Mouse (Mus musculus): ENCODE measurements around the gene Adap1. TPM values are rescaled to one million over a fixed set of nuclear protein-coding genes. Genes with fewer than 3 reads are reported as not detected.

Adap1 gene
- polyA plus RNA-seq, 1 experiment from 2014 or later = 0.69 TPM

GRCm38 (mm10) chr5:139290467-139291259, 34.8 kb downstream of the Adap1 start:
- Histone ChIP-seq H3K27me3 (ENCODE audit: control insufficient read depth, insufficient read depth, low read length) (no peaks in the 10 kb centered on the region), H3K36me3 (ENCODE audit: control insufficient read depth, insufficient read depth, low read length) (no peaks in the 10 kb centered on the region), H3K4me2 (ENCODE audit: low read depth, severe bottlenecking) (no peak overlapping the region), H3K4me3 (ENCODE audit: low read depth, low read length) (no peak overlapping the region), H3K4me1 (ENCODE audit: control insufficient read depth, insufficient read depth, low read length) (no peaks in the 10 kb centered on the region), H3K27ac (replicated peaks; ENCODE audit: low read depth, low read length) (no peak overlapping the region), H3K9me3 (ENCODE audit: control insufficient read depth, low read length) (no peaks in the 10 kb centered on the region), H3K9ac (ENCODE audit: low read length) (no peak overlapping the region)
- DNase-seq (ENCODE audit: low spot score) (no peak), ATAC-seq (ENCODE audit: insufficient number of reproducible peaks, low FRiP score, low TSS enrichment, low read depth) (no peak)
- WGBS = 82% methylated on average over 12 of the region's 12 CpGs

GRCm38 (mm10) chr5:139288591-139288990, 36.8 kb downstream of the Adap1 start:
- DNase-seq (ENCODE audit: low spot score) = no peak
- H3K4me1 ChIP-seq (ENCODE audit: control insufficient read depth, insufficient read depth, low read length) = no peaks in the 10 kb centered on the region
- H3K36me3 ChIP-seq (ENCODE audit: control insufficient read depth, insufficient read depth, low read length) = no peaks in the 10 kb centered on the region
- ATAC-seq (ENCODE audit: insufficient number of reproducible peaks, low FRiP score, low TSS enrichment, low read depth) = no peak
- H3K27ac ChIP-seq (replicated peaks; ENCODE audit: low read depth, low read length) = no peak overlapping the region
- H3K9me3 ChIP-seq (ENCODE audit: control insufficient read depth, low read length) = no peaks in the 10 kb centered on the region
- no peaks in the 10 kb centered on the region for H3K27me3 ChIP-seq (ENCODE audit: control insufficient read depth, insufficient read depth, low read length)
- no peak overlapping the region for H3K4me3 ChIP-seq (ENCODE audit: low read depth, low read length)
- 80% methylated on average over 4 of the region's 4 CpGs for WGBS
- no peak overlapping the region for H3K9ac ChIP-seq (ENCODE audit: low read length)
- no peak overlapping the region for H3K4me2 ChIP-seq (ENCODE audit: low read depth, severe bottlenecking)

DNA sequence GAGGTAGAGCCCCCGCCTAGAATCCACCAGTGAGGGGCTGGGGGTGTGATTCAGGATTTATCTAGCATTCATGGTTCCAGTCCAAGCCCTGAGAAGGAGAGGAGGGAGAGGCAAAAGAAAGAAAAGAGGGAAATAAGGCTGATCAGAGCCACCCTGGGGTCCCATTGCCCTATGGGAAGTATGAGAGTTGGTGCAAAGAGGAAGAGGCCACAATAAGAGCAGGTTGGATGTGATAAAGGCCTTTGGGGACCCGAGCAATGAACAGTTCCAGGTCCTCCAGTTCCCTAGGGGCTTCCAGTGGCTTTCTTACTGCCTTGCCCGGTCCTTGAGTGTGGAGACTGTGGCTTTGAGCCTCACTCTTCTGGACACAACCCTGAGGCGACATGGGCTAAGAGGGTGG, 37.6 kb downstream of the Adap1 start:
- H3K36me3 ChIP-seq (ENCODE audit: control insufficient read depth, insufficient read depth, low read length) = no peaks in the 10 kb centered on the region
- no peaks in the 10 kb centered on the region for H3K27me3 ChIP-seq (ENCODE audit: control insufficient read depth, insufficient read depth, low read length)
- no peak overlapping the region for H3K27ac ChIP-seq (replicated peaks; ENCODE audit: low read depth, low read length)
- ATAC-seq (ENCODE audit: insufficient number of reproducible peaks, low FRiP score, low TSS enrichment, low read depth) = no peak
- H3K4me3 ChIP-seq (ENCODE audit: low read depth, low read length) = no peak overlapping the region
- H3K9me3 ChIP-seq (ENCODE audit: control insufficient read depth, low read length) = no peaks in the 10 kb centered on the region
- WGBS = 85% methylated on average over 4 of the region's 4 CpGs
- DNase-seq (ENCODE audit: low spot score) = no peak
- no peak overlapping the region for H3K9ac ChIP-seq (ENCODE audit: low read length)
- H3K4me1 ChIP-seq (ENCODE audit: control insufficient read depth, insufficient read depth, low read length) = no peaks in the 10 kb centered on the region
- H3K4me2 ChIP-seq (ENCODE audit: low read depth, severe bottlenecking) = no peak overlapping the region

DNA sequence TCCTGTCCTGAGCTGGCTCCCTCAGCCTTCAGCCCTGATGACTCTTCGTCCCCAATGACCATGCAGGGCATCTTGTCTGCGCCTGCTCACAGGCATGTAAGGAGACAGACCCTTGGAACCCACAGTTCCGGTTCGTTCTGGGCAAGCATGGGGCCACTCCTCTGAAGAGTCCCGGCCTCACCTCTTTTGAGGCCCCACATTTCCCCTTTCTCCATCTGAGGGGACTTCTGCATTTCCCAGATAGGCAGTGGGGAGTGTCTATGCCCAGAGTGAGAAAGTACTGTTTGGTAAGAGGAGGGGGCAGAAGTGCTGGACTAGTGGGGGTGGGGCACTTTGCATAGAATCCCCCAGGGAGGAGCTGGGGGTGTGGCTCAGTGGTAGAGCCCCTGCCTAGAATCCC, 38.3 kb downstream of the Adap1 start:
- Histone ChIP-seq H3K9ac (ENCODE audit: low read length) (no peak overlapping the region), H3K9me3 (ENCODE audit: control insufficient read depth, low read length) (no peaks in the 10 kb centered on the region), H3K27me3 (ENCODE audit: control insufficient read depth, insufficient read depth, low read length) (no peaks in the 10 kb centered on the region), H3K4me1 (ENCODE audit: control insufficient read depth, insufficient read depth, low read length) (no peaks in the 10 kb centered on the region), H3K27ac (replicated peaks; ENCODE audit: low read depth, low read length) (no peak overlapping the region), H3K4me3 (ENCODE audit: low read depth, low read length) (no peak overlapping the region), H3K4me2 (ENCODE audit: low read depth, severe bottlenecking) (no peak overlapping the region), H3K36me3 (ENCODE audit: control insufficient read depth, insufficient read depth, low read length) (no peaks in the 10 kb centered on the region)
- 90% methylated on average over 5 of the region's 5 CpGs for WGBS
- DNase-seq (ENCODE audit: low spot score) (no peak), ATAC-seq (ENCODE audit: insufficient number of reproducible peaks, low FRiP score, low TSS enrichment, low read depth) (no peak)

- ATAC-seq (ENCODE audit: insufficient number of reproducible peaks, low FRiP score, low TSS enrichment, low read depth) = no peak
- Histone ChIP-seq H3K36me3 (ENCODE audit: control insufficient read depth, insufficient read depth, low read length) (no peaks in the 10 kb centered on the region), H3K4me3 (ENCODE audit: low read depth, low read length) (no peak overlapping the region), H3K9ac (ENCODE audit: low read length) (no peak overlapping the region), H3K27me3 (ENCODE audit: control insufficient read depth, insufficient read depth, low read length) (no peaks in the 10 kb centered on the region), H3K4me2 (ENCODE audit: low read depth, severe bottlenecking) (no peak overlapping the region), H3K9me3 (ENCODE audit: control insufficient read depth, low read length) (no peaks in the 10 kb centered on the region), H3K27ac (replicated peaks; ENCODE audit: low read depth, low read length) (no peak overlapping the region), H3K4me1 (ENCODE audit: control insufficient read depth, insufficient read depth, low read length) (no peaks in the 10 kb centered on the region)
- DNase-seq (ENCODE audit: low spot score) = no peak
- WGBS = 66% methylated on average over 14 of the region's 14 CpGs
These were observed 39.1 kb downstream of the Adap1 start for GRCm38 (mm10) chr5:139286142-139286941.

- ATAC-seq (ENCODE audit: insufficient number of reproducible peaks, low FRiP score, low TSS enrichment, low read depth) = no peak
- peaks cover 3% of the 10 kb centered on the region; the same call in 1 of the 2 replicates for H3K36me3 ChIP-seq (ENCODE audit: control insufficient read depth, insufficient read depth, low read length)
- H3K4me1 ChIP-seq (ENCODE audit: control insufficient read depth, insufficient read depth, low read length) = no peaks in the 10 kb centered on the region
- H3K27ac ChIP-seq (replicated peaks; ENCODE audit: low read depth, low read length) = no peak overlapping the region
- no peak for DNase-seq (ENCODE audit: low spot score)
- H3K9ac ChIP-seq (ENCODE audit: low read length) = no peak overlapping the region
- WGBS = 64% methylated on average over 8 of the region's 8 CpGs
- no peaks in the 10 kb centered on the region for H3K27me3 ChIP-seq (ENCODE audit: control insufficient read depth, insufficient read depth, low read length)
- H3K9me3 ChIP-seq (ENCODE audit: control insufficient read depth, low read length) = no peaks in the 10 kb centered on the region
- no peak overlapping the region for H3K4me3 ChIP-seq (ENCODE audit: low read depth, low read length)
- no peak overlapping the region for H3K4me2 ChIP-seq (ENCODE audit: low read depth, severe bottlenecking)
These were observed 39.9 kb downstream of the Adap1 start for GRCm38 (mm10) chr5:139285383-139286067.

DNA sequence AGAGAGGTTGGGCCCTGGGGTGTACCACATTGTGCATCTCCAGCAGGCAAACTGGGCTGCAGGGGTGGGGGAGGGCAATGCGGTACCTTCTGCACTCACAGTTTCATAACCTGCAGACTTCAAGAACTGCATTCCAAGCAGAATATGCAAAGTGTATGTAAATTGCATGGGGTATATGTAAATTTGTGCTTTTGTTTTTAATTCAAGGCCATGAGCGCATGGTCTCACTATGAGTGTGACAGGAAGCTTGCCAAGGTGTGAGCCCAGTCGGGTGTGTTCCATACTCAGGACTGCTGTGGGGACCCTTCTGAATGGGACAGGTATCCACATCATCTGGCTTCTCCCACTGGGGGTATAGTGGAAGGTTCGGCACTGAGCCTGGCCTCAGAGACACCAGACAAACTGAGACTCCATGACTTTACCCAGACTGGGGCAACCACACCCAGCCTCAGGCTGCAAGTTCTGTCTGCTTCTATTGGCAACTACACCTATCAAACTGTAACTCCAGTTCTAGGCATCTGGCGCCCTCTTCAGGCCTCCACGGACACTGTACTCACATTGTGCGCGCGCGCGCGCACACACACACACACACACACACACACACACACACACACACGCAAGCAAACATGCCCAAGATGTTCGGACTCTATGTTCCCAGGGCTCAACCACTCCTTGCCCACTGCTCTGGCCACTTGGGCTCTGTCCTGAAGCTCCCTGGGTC, 41.8 kb downstream of the Adap1 start:
- DNase-seq (ENCODE audit: low spot score) (no peak), ATAC-seq (ENCODE audit: insufficient number of reproducible peaks, low FRiP score, low TSS enrichment, low read depth) (no peak)
- no peak overlapping the region for H3K27ac ChIP-seq (replicated peaks; ENCODE audit: low read depth, low read length)
- no peak overlapping the region for H3K4me3 ChIP-seq (ENCODE audit: low read depth, low read length)
- H3K4me2 ChIP-seq (ENCODE audit: low read depth, severe bottlenecking) = no peak overlapping the region
- no peaks in the 10 kb centered on the region for H3K4me1 ChIP-seq (ENCODE audit: control insufficient read depth, insufficient read depth, low read length)
- H3K9me3 ChIP-seq (ENCODE audit: control insufficient read depth, low read length) = no peaks in the 10 kb centered on the region
- H3K9ac ChIP-seq (ENCODE audit: low read length) = no peak overlapping the region
- WGBS = 94% methylated on average over 14 of the region's 14 CpGs
- peaks cover 3% of the 10 kb centered on the region; the same call in 1 of the 2 replicates for H3K36me3 ChIP-seq (ENCODE audit: control insufficient read depth, insufficient read depth, low read length)
- no peaks in the 10 kb centered on the region for H3K27me3 ChIP-seq (ENCODE audit: control insufficient read depth, insufficient read depth, low read length)

- H3K4me2 ChIP-seq (ENCODE audit: low read depth, severe bottlenecking) = no peak overlapping the region
- no peak overlapping the region for H3K4me3 ChIP-seq (ENCODE audit: low read depth, low read length)
- no peaks in the 10 kb centered on the region for H3K4me1 ChIP-seq (ENCODE audit: control insufficient read depth, insufficient read depth, low read length)
- H3K9ac ChIP-seq (ENCODE audit: low read length) = no peak overlapping the region
- no peak overlapping the region for H3K27ac ChIP-seq (replicated peaks; ENCODE audit: low read depth, low read length)
- WGBS = 5% methylated on average over 15 of the region's 15 CpGs
- 0 out of 2 replicates have a peak, but pooled peaks have one; percentile 52 for ATAC-seq (ENCODE audit: insufficient number of reproducible peaks, low FRiP score, low TSS enrichment, low read depth)
- H3K36me3 ChIP-seq (ENCODE audit: control insufficient read depth, insufficient read depth, low read length) = peaks cover 3% of the 10 kb centered on the region; the same call in 1 of the 2 replicates
- no peaks in the 10 kb centered on the region for H3K9me3 ChIP-seq (ENCODE audit: control insufficient read depth, low read length)
- H3K27me3 ChIP-seq (ENCODE audit: control insufficient read depth, insufficient read depth, low read length) = no peaks in the 10 kb centered on the region
- peak; percentile 93 for DNase-seq (ENCODE audit: low spot score)
These were observed 43.2 kb downstream of the Adap1 start for GRCm38 (mm10) chr5:139282191-139282590.
